Mouse (Mus musculus) ES-Bruce4 (cell line): ENCODE measurements at regions not wholly inside any gene's neighbourhood (a gene's known extent, or its start where the extent isn't known, plus 50 kb on each side); places are given as distances from the start of the nearest gene placed in this dataset.

Source experiments
- CTCF ChIP-seq: IDR thresholded peaks from one replicate; pipeline ENCODE4 v1.8.1; 2011; ENCODE audit warnings: low read depth, low read length
- EP300 ChIP-seq: IDR thresholded peaks from 2 replicates; pipeline ENCODE4 v1.6.1; 2011; ENCODE audit warnings: low read depth, low read length; ENCODE audit not compliant: insufficient read depth
- POLR2A ChIP-seq: IDR thresholded peaks from one replicate; pipeline ENCODE4 v1.8.1; 2011; ENCODE audit warnings: low read length; ENCODE audit not compliant: insufficient read depth

- TF ChIP-seq CTCF (no peak), POLR2A (no peak), EP300 (no peak)
These were observed 226.7 kb downstream of the Ankrd16 start for GRCm38 (mm10) chr2:12004330-12004729.
